Mouse (Mus musculus): ENCODE data around the gene Gpr4.

Gpr4 gene

GRCm38 (mm10) chr7:19227883-19228792 lies 15.8 kb downstream of the Gpr4 start, which contains the start of gene Opa3:
Opa3 (plus strand) TSS chr7:19228334.
- DNase-seq (ENCODE audit: low read depth, low spot score) = peak; percentile 100

GRCm38 (mm10) chr7:19228793-19229148 lies 16.4 kb downstream of the Gpr4 start:
- DNase-seq (ENCODE audit: low read depth, low spot score) = no peak

- no peak for DNase-seq (ENCODE audit: low read depth, low spot score)
Measured at GRCm38 (mm10) chr7:19229404-19229803, 17.1 kb downstream of the Gpr4 start.

- no peak for DNase-seq (ENCODE audit: low read depth, low spot score)
Measured at GRCm38 (mm10) chr7:19230041-19230580, 17.8 kb downstream of the Gpr4 start.

GRCm38 (mm10) chr7:19230899-19231298 lies 18.6 kb downstream of the Gpr4 start:
- DNase-seq (ENCODE audit: low read depth, low spot score) = no peak

- DNase-seq (ENCODE audit: low read depth, low spot score) = no peak
Measured at GRCm38 (mm10) chr7:19231849-19232248, 19.5 kb downstream of the Gpr4 start.

GRCm38 (mm10) chr7:19234652-19235051 lies 22.3 kb downstream of the Gpr4 start:
- no peak for DNase-seq (ENCODE audit: low read depth, low spot score)

GRCm38 (mm10) chr7:19235092-19235671 lies 22.8 kb downstream of the Gpr4 start:
- DNase-seq (ENCODE audit: low read depth, low spot score) = no peak

- no peak for DNase-seq (ENCODE audit: low read depth, low spot score)
Measured at GRCm38 (mm10) chr7:19236411-19236810, 24.1 kb downstream of the Gpr4 start.

- DNase-seq (ENCODE audit: low read depth, low spot score) = no peak
Measured at GRCm38 (mm10) chr7:19238344-19238743, 26.0 kb downstream of the Gpr4 start.

GRCm38 (mm10) chr7:19239423-19239822 lies 27.1 kb downstream of the Gpr4 start:
- DNase-seq (ENCODE audit: low read depth, low spot score) = peak; percentile 94

- DNase-seq (ENCODE audit: low read depth, low spot score) = no peak
Measured at GRCm38 (mm10) chr7:19239986-19240385, 27.6 kb downstream of the Gpr4 start.

GRCm38 (mm10) chr7:19240905-19241463 lies 28.6 kb downstream of the Gpr4 start:
- DNase-seq (ENCODE audit: low read depth, low spot score) = no peak

- no peak for DNase-seq (ENCODE audit: low read depth, low spot score)
Measured at GRCm38 (mm10) chr7:19242005-19242404, 29.7 kb downstream of the Gpr4 start.

GRCm38 (mm10) chr7:19243858-19244257 lies 31.5 kb downstream of the Gpr4 start:
- no peak for DNase-seq (ENCODE audit: low read depth, low spot score)

- DNase-seq (ENCODE audit: low read depth, low spot score) = no peak
Measured at GRCm38 (mm10) chr7:19245083-19245482, 32.7 kb downstream of the Gpr4 start.

- no peak for DNase-seq (ENCODE audit: low read depth, low spot score)
Measured at GRCm38 (mm10) chr7:19246855-19247254, 34.5 kb downstream of the Gpr4 start.

GRCm38 (mm10) chr7:19247511-19247910 lies 35.2 kb downstream of the Gpr4 start:
- DNase-seq (ENCODE audit: low read depth, low spot score) = no peak

GRCm38 (mm10) chr7:19252078-19252477 lies 39.7 kb downstream of the Gpr4 start:
- no peak for DNase-seq (ENCODE audit: low read depth, low spot score)

GRCm38 (mm10) chr7:19253437-19253836 lies 41.1 kb downstream of the Gpr4 start:
- DNase-seq (ENCODE audit: low read depth, low spot score) = no peak

GRCm38 (mm10) chr7:19255395-19255794 lies 43.1 kb downstream of the Gpr4 start:
- no peak for DNase-seq (ENCODE audit: low read depth, low spot score)

- peak; percentile 56 for DNase-seq (ENCODE audit: low read depth, low spot score)
Measured at GRCm38 (mm10) chr7:19256567-19256966, 44.2 kb downstream of the Gpr4 start.
